Mouse (Mus musculus): ENCODE measurements around the gene Hadhb. TPM values are rescaled to one million over a fixed set of nuclear protein-coding genes. Genes with fewer than 3 reads are reported as not detected.

The Hadhb gene
- total RNA-seq (2022) = 100 to 1,000 TPM in 1 of 4 experiments, 10 to 100 TPM in 3; 88.5 to 103 (median 92.6) TPM

DNA sequence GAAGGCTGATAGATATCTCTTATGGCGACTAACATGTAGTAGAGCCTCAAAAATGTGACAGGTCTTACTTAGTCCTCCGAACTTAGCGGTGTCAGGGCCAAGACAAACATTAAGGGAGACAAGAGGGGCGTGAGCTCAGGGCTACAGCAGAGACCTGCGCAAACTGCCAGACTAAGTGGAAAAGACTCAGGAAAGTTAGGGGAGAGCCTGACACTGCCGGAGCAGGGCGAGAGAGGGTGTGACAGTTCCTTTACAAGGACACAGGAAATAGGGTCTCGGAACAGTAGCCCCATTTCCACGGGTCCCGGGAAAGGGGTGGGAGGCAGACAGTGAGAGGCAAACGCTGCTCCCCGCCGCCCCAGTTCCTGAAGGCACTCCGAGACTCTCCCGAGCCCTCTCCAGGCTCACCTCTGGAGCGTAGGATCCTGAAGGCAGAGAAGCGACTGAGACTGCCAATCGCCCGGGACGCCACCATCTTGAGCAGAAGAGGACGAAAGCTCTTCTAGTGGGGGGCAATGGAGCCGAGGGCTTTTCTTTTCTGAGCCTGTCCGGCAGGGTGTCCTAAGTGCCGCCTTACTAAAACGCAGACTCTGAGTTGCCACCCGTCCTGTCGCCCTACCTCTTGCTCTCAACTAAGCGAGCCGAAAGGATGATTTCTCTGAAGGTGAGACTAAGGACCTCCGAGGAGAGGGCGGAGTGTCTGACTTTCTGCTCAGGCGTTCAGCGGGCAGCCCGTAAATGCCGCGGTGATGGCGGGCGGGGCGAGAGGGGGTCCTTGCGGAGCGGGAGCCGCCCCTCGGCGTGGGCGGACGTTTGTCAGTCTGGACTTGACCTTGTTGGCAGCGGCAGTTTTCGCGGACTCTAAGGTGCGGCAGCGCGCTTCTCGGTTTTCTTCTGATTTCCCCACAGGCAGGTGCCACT, at the start of gene Hadhb, which contains the start of gene Hadha:
Gene Hadhb (plus strand): TSS at position 775 of the 921 bp plus-strand sequence.
Gene Hadha (minus strand): TSS at position 689 of the 921 bp plus-strand sequence.
- peak; percentile 91 to 94 for DNase-seq (ENCODE audit: low spot score in 2 of 2)

DNA sequence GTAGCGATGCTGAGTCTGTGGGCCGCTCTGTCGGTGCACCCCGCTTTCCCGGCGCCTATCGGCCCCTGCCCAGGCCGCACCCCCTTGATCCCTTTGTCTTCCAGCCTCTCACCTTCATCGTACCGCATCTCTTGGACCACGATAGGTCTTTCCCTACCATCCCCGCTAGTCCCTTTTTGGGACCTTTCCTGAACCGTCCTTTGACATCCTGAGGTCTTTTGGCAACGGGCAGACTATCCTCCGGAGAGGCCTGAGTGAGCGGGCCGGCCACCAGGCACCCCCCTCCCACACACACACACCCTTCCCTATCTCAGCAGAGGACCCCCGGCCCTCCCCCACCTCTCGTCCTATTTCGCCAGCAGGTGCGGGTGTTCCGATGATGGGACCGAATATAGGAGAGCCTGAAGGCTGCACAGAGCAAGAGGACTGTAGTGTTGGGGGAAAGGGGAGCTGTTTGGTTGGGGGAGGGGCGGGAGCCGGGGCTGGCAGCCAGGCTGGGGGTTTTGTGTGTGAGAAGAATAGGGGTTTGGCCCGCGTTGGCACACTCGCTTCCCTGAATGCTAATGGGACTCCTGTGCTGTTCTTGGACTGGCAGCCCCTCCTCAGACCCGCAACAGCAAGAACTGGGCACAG, 49.3 kb upstream of the Hadhb start, which contains the start of gene 3110082J24Rik:
Gene 3110082J24Rik (minus strand): TSS at position 419 of the 633 bp plus-strand sequence.
- peak in 1 of 2 experiments; percentile 35 for DNase-seq (ENCODE audit: low spot score in 2 of 2)

DNA sequence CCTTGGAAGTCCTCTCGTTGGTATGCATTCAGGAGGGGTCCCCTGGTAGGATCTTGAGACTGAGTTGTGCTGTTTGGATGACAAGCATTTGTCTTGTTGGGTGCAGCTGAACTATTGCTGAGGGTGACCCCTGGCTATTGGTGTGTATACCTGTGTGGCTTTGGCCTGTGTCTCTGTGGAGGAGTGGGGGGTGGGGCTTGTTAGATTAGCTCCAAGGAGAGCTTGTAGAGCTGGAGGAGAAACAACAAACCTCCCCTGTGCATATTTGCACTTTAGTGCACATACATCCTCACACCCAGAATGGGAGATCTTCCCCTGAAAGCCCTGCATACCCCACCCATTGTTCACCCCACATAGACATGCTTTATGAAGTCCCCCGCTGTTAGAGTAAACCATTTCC, 48.3 kb upstream of the Hadhb start:
- DNase-seq (ENCODE audit: low spot score in 2 of 2) = peak in 1 of 2 experiments; percentile 7

DNA sequence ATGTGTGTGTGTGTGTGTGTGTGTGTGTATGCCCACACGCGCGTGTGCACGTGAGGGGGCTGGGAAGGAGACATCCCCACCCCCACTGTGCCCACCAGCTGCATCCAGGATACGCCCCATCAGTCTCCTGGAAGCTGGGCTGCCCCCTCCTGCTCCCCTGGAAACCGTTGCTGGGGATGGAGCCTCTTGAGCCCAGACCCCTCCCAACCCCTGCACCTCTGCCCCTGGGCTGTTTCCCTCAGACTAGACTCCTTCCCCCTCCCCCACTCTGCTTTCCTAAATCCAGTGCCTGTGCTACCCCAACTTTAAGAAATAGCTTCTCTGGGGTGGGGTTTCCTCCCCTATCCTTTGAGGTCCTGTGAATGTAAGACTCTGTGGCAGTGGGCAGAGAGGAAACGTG, 47.9 kb upstream of the Hadhb start:
- peak in 1 of 2 experiments; percentile 9 for DNase-seq (ENCODE audit: low spot score in 2 of 2)

DNA sequence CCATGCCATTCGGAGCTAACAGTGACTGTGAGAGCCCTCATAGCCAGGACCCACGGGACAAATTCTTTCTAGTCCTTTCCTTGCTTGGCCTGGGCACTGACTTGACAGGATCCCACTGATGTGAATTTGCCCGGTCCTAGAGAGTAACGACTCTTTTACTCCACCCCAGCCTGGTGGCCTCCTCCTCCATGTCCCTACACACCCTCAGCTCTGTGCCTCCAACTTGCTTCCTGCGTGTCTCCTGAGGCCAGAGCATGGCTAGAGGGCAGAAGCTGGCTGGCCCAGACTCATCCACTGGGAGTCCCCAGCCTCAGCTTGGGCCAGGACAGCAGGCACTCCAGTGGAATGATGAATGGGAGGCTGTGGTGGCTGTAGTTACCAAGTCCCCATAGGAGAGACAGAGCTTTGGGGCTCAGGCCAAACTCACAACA, 47.4 kb upstream of the Hadhb start:
- peak in 1 of 2 experiments; percentile 4 for DNase-seq (ENCODE audit: low spot score in 2 of 2)

DNA sequence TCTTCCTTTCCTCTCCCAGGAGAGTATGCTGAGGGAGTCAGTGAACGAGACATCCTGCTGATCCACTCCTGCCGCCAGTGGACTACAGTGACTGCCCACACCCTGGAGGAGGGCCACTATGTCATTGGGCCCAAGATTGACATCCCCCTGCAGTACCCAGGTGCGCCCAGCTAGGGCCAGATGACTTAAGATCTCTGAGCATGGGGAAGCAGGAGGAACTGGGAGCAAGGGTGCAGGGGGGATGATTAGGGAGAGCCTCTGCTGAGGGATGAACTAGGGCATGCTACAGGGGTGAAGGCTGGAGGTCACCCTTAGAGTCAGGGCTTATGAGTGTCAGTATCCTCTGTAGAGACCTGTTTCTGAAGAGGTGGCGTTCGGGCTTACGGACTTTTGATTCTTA, 46.8 kb upstream of the Hadhb start:
- no peak for DNase-seq (ENCODE audit: low spot score in 2 of 2)

DNA sequence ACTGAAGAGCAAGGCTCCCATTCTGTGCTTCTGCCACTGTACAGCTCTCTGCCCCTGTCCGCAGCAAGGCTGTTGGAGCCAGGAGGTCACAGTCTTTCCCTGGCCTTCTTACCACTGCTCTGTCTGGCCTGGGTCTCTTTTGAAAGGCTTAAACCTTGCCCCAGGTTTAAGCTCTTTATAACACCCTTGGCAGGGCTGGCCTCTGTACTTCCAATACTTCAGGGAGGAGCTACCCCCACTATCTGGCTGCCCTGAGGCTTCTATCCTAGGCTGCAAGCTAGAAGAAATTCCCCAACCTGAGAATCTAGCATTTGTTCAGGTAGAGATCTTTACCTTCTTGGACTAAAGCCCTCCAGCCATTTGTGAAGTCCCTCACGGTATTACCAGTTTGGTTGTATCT, 45.1 kb upstream of the Hadhb start:
- no peak for DNase-seq (ENCODE audit: low spot score in 2 of 2)

DNA sequence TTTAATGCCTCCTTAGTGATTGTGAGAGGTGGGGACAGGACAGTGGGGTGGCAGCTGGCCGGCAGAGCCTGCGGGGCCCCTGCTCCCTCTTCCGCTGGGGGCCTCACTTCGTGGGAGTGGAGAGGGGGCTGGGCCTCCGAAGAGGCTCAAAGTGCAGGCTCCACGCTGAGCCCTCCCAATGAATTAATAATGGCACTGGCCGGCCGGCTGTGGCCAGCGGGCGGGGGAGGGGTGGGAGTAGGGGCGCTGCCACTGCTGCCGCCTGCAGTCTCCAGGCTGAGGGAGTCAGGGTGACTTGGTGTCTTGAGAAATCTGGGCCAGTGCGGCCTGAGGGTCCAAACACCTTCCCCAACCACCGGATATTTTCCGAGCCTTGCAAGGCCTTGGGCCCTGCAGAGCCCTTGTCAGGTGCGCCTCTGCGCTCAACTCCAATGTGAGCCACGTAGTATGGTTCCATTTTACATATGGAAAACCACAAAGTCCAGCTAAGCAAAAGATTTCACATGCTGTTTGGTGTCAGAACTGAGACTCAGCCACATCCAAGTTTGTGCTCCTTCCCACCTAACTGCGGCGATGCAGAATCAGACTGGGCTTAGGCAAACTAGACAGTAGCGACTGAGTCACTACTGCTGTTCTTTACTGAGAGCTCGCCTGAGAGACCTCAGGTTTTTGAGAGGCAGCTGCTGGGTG, 44.5 kb upstream of the Hadhb start:
- no peak for DNase-seq (ENCODE audit: low spot score in 2 of 2)

DNA sequence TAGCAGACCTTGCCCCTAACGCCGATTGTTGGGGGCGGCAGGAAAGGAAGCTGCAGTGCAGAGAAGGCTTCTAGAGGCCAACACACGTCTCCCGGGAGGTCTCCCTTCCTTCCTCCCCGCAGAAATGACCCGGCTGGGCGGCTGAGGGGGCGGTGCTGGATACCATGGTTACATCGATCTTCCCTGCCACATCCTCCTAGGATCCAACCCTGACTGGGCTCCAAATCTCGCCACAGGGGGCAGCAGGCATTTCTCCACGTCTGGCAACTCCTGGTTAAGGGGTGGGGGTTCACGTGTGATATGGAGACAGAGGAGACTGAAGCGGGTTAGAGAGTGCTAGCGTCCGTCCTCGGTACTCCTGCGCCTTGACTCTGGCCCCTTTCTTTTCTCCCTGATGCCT, 43.9 kb upstream of the Hadhb start:
- DNase-seq (ENCODE audit: low spot score in 2 of 2) = no peak

DNA sequence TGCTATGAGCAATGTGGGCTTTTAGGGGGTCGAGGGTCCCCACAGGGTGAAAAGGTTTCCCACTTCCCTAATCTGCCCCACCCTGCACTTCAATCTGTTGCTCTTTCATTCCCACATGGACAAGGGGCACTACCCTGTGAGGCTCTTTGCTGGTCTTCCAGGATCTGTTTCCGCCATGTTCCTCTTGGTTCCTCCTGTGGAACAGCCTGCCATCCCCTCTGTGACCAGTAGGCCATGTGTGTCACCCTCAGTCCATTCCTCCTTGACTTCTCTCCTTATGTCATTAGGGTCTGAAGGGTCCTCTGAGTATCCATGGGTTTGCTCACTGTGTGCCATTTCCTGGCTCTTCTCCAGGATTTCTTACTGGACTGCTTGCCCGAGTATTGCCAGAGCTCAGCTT, 43.3 kb upstream of the Hadhb start:
- no peak for DNase-seq (ENCODE audit: low spot score in 2 of 2)

DNA sequence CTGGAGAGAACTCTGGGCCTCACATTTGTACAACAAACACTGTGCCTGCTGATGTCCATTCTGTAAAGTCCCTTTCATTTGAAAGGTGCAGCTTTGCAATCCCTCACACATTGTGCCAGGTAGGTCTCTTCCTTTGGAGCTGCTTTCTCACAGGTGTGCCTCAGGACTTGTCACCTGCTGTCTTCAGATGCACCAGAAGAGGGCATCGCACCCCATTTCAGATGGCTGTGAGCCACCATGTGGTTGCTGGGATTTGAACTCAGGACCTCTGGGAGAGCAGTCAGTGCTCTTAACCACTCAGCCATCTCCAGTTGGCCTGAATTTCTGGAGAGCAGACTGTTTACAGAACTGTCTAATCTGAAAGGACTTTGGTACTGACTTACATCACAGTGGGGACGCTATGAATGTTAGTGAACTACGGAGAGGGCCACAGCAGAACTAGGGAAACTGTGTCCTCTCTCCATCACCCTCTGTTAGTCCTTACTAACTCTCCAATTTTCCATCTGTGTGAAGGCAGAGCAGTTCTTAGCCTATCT, 42.4 kb upstream of the Hadhb start:
- DNase-seq (ENCODE audit: low spot score in 2 of 2) = no peak

DNA sequence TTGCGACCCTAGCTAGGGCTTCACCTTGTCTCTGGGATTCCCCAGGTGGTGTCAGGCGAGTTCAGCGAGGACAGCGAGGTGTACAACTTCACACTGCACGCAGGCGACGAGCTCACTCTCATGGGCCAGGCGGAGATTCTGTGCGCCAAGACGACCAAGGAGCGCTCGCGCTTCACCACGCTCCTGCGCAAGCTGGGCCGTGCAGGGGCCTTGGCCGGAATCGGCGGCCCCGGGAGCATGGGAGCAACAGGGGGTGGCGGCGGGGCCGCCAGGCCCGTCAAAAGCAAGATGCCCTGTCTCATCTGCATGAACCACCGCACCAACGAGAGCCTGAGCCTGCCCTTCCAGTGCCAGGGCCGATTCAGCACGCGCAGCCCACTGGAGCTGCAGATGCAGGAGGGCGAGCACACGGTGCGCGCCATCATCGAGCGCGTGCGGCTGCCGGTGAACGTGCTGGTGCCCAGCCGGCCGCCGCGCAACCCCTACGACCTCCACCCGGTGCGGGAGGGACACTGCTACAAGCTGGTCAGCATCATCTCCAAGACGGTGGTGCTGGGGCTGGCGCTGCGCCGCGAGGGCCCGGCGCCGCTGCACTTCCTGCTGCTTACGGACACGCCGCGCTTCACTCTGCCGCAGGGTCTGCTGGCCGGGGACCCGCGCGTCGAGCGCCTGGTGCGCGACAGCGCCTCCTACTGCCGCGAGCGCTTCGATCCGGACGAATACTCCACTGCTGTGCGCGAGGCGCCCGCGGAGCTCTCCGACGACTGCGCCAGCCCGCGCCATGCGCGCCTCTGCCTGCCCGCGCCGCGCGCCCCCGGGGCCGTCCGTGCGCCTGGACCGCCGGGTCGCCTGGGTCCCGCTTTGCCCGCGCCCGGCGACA, 40.9 kb upstream of the Hadhb start:
- no peak for DNase-seq (ENCODE audit: low spot score in 2 of 2)

DNA sequence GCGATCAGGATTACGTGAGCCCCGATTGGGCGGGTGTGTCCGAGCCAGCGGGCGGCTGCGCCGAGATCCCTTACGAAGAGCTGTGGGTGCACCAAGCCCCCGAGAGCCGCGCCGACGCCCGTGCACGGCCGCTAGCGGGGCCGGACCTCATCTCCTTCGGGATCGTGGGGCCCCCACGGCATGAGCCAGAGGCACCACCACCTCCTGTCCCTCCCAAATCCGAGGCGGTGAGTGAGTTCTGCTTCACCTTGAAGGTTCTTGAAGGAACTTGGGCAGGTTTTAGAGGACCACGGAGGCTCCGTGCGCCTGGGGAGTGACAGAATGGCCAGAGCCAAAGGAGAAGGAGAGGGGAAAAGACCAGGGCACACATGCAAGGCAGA, 40.3 kb upstream of the Hadhb start:
- DNase-seq (ENCODE audit: low spot score in 2 of 2) = no peak

DNA sequence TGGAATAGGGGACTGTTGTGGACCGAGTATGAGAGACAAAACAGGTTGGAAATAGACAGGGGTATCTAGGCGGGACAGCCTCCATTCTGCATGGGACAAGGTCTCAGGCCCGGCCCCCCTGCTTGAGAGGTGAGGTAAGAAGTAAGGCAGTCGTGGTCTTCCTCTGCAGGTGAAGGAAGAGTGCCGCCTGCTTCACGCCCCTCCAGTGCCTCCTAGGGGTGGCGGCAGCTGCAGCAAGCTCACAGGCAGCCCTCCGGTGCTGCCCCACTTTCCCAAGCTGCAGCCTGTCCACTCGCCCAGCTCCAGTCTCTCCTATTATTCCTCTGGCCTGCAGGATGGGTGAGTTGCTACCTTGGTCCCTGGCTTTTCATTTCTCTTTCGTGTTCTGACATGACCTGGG, 39.3 kb upstream of the Hadhb start:
- no peak for DNase-seq (ENCODE audit: low spot score in 2 of 2)

DNA sequence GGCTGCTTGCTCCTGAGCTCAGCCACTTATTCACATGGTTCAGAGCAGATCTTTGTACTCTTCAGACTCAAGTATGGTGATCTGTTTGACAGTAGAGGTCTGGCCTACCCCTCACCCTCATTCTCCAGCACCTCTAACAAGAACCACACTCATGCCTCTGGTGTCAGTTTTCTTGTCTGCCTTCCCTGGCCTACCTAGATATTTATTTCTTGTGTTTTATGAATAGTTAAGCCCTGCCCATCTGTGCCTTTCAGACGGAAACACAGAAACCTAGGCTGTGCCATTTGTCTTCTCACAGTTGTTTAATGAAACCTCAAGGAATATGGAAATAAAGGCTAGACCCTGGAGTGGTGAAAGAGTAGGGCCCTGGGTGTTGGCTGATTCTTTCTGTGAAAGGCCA, 37.0 kb upstream of the Hadhb start:
- DNase-seq (ENCODE audit: low spot score in 2 of 2) = no peak

DNA sequence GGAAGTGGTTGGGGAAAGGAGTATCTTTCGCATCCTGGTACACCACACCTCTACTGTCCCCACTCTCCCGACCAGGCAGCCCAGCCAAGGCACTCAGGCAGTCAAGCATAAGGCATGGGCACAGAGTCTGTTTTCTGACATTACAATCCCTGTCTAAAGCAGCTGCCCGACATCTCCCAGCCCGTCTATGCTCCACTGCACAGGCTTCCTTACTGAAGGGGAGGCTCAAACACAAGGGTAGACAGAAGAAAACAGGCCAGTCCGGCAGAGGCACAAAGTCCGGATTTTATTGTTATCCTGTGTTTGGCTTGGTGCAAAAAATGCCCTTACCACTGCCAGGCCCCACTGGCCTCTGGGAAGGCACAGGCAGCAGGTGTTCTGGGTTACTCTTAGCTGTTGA, 35.9 kb upstream of the Hadhb start:
- DNase-seq (ENCODE audit: low spot score in 2 of 2) = no peak

DNA sequence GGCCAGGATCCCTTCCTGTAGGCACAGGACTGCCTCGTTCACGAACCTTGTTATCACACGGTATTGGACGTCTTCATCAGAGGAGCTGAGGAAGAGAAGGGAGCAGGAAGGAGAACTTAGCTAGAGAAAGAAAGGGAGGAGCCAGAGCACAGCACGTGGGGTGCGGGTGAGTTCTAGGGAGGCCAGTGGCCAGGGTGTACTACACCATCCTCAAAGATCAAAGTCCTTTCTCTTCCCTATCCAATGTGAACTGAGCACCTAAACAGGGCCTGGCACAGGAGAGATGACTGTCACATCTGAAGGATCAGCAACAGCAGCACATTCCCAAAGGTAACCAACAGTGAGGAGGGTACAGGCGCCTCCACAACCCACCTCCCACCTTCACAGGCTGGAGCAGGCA, 34.9 kb upstream of the Hadhb start:
- DNase-seq (ENCODE audit: low spot score in 2 of 2) = no peak

DNA sequence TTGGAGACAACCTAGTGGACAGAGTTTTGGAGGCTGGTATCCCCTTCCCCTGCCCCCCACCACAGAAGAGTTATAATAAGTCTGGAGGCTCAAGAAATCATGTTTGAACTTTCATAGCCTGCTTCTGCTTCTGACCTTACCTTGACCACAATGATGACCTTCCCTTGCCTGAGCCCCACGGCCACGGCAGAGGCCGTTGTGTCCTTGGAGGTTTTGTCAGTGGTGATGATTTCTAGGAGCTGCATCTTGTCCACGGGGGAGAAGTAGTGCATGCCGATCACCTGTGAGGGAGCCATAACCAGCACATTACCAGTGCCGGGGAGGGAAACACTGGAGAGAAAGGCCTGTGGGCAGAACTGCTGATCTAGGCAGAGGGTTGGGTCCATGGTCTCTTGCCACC, 32.6 kb upstream of the Hadhb start:
- DNase-seq (ENCODE audit: low spot score in 2 of 2) = no peak

DNA sequence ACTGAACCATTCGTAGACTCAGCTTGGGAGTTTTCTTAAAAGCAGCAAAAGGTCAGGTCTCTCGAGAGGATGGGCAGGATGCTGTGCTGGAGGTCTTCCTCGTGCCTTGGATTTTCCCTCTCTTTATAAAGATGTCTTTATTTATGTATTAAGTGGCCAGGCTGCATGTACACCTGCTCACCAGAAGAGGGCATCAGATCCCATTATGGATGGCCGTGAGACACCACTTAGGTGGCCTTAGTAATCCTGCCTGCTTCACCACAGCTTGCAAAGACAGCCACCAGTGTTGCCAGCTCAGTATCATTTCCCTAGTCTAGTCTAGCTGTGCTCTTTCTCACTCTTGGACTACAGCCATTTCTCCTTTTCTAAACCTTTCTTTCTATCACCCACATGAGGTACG, 29.5 kb upstream of the Hadhb start:
- no peak for DNase-seq (ENCODE audit: low spot score in 2 of 2)

DNA sequence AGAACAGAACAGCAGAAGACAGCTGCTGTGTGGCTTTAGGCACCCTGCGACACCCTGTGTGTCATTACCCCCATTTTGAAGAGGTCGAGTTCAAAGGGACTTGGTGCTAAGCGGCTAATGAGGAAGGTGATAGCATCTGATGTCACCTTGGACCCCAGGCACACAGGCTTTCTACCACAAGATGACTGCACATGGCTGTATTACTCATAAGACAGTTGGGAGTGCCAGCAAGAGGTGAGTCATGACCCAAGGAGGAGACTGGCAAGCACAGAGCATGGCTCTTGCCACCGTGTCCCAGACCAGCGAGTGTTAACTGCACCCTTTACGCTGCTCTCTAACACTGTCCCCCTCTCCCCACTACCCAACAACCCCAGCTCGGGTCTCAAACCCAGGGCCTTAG, 28.3 kb upstream of the Hadhb start:
- no peak for DNase-seq (ENCODE audit: low spot score in 2 of 2)
